Mouse (Mus musculus): Measurements from ENCODE around the gene Gnas.

GRCm38 (mm10) chr2:174393383-174393782 is 109.3 kb downstream of the Gnas start:
- TF ChIP-seq POLR2A (IDR thresholded peaks at IDR 0.05; ENCODE audit: control insufficient read depth, low read depth, low read length) (no peak), CTCF (IDR thresholded peaks at IDR 0.05; ENCODE audit: control insufficient read depth, insufficient read depth, insufficient replicate concordance, low read depth, low read length) (no peak)
